Mouse (Mus musculus): ENCODE data around the gene Tmem136. TPM values are rescaled to one million over a fixed set of nuclear protein-coding genes. Genes with fewer than 3 reads are reported as not detected.
A peak's percentile ranks its signal among the peaks of the same experiment; 100 is the strongest.

Tmem136 gene
- polyA plus RNA-seq, 1 experiment from 2014 or later: 0.92 TPM

DNA sequence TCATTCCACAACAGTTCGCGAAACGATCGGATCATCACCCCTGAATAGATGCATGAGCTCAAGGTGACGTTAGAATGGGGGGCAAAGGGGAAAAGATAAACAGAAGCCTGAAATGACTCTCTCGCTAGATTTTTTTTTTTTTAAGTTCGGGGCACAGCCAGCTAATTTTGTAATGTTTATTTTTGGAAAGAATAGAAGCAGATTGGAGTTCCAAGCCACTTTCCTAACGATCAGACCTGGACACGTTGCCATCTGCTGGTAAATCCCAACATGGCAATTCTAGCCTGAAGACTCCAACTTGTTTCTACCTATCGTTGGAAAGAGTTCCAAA lies 9.2 kb downstream of the Tmem136 start, which contains the start of gene Arhgef12:
TSS of gene Arhgef12 (minus strand) at position 53 of the 331 bp plus-strand sequence.
- H3K4me3 ChIP-seq (ENCODE audit: low read depth, low read length): peak within 1 kb of the TSS; percentile 87
- H3K9ac ChIP-seq (replicated peaks): peak within 1 kb of the TSS; percentile 92
- DNase-seq (no peak), ATAC-seq (no peak)
- peak within 1 kb of the TSS; percentile 98 for H3K27ac ChIP-seq (ENCODE audit: low read depth)
- no peaks in the 10 kb centered on the region for H3K9me3 ChIP-seq (ENCODE audit: low read length)
- TF ChIP-seq CTCF (IDR thresholded peaks at IDR 0.05; ENCODE audit: low read depth) (peak; percentile 70), EP300 (IDR thresholded peaks at IDR 0.05; ENCODE audit: low read depth) (peak; percentile 25; the same call in 1 of the 2 replicates)
- 29% methylated on average over 10 of the region's 10 CpGs for WGBS (ENCODE audit: insufficient replicate concordance)
- H3K36me3 ChIP-seq (replicated peaks; ENCODE audit: insufficient read depth, low read length): no peaks in the 10 kb centered on the region
- H3K4me1 ChIP-seq (ENCODE audit: insufficient read depth): peaks cover 9% of the 10 kb centered on the region
- H3K27me3 ChIP-seq (ENCODE audit: insufficient read depth, low read length): 0 out of 2 replicates have a peak, but pooled peaks cover 2% of the 10 kb centered on the region
- H3K4me2 ChIP-seq (ENCODE audit: low read depth, low read length): peak within 1 kb of the TSS; percentile 85

GRCm38 (mm10) chr9:43106426-43107186 lies 9.8 kb downstream of the Tmem136 start:
- ATAC-seq: peak; percentile 28; the same call in 1 of the 2 replicates
- TF ChIP-seq EP300 (IDR thresholded peaks at IDR 0.05; ENCODE audit: low read depth) (no peak), CTCF (IDR thresholded peaks at IDR 0.05; ENCODE audit: low read depth) (no peak)
- Histone ChIP-seq H3K9me3 (ENCODE audit: low read length) (no peaks in the 10 kb centered on the region), H3K4me2 (ENCODE audit: low read depth, low read length) (peak overlapping the region; percentile 85), H3K4me1 (ENCODE audit: insufficient read depth) (peaks cover 13% of the 10 kb centered on the region), H3K27ac (ENCODE audit: low read depth) (peak overlapping the region; percentile 98), H3K9ac (replicated peaks) (peak overlapping the region; percentile 92), H3K36me3 (replicated peaks; ENCODE audit: insufficient read depth, low read length) (no peaks in the 10 kb centered on the region), H3K4me3 (ENCODE audit: low read depth, low read length) (peak overlapping the region; percentile 87), H3K27me3 (ENCODE audit: insufficient read depth, low read length) (0 out of 2 replicates have a peak, but pooled peaks cover 2% of the 10 kb centered on the region)
- 16% methylated on average over 22 of the region's 22 CpGs for WGBS (ENCODE audit: insufficient replicate concordance)
- peak; percentile 67 for DNase-seq

DNA sequence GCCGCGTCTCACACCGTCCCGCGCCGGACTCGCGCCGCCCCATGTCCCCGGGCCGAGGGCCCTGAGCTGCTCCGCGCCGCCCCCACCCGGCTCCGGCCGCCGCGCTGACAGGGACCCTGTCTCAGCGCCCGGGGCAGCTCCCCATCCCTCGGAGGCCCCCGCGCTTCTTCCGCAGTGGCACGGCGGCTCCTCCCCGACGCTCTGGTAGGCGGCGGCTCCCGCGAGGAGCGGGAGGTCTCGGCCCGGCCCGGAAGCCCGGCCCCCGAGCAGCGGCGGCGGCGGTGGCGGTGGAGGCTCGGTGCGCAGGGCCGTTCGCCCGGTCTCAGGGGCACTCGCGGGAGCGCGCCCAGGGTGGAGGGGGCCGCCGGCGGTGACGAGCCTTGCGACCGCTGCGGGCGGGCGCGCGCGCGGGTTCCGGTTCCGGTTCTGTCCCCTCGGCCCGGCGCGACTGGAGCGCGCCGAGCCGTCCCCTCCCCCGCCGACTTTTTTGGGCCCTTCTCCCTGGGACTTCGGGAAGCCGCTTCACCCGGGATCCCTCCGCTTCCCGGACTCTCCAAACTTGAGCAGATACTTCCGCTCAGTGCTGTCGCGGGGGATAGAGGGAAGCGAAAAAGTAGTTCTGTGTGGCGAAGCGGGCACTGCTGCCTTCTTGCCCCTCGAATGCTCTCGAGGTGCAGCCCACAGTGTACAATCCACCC lies 10.6 kb downstream of the Tmem136 start:
- Histone ChIP-seq H3K4me1 (ENCODE audit: insufficient read depth) (peaks cover 16% of the 10 kb centered on the region), H3K9me3 (ENCODE audit: low read length) (no peaks in the 10 kb centered on the region), H3K9ac (replicated peaks) (peak overlapping the region; percentile 92), H3K4me2 (ENCODE audit: low read depth, low read length) (peak overlapping the region; percentile 85), H3K36me3 (replicated peaks; ENCODE audit: insufficient read depth, low read length) (no peaks in the 10 kb centered on the region), H3K27ac (ENCODE audit: low read depth) (peak overlapping the region; percentile 98), H3K4me3 (ENCODE audit: low read depth, low read length) (peak overlapping the region; percentile 87), H3K27me3 (ENCODE audit: insufficient read depth, low read length) (0 out of 2 replicates have a peak, but pooled peaks cover 2% of the 10 kb centered on the region)
- peak; percentile 75 for ATAC-seq
- WGBS (ENCODE audit: insufficient replicate concordance): 1% methylated on average over 78 of the region's 91 CpGs
- TF ChIP-seq CTCF (IDR thresholded peaks at IDR 0.05; ENCODE audit: low read depth) (no peak), EP300 (IDR thresholded peaks at IDR 0.05; ENCODE audit: low read depth) (no peak)
- DNase-seq: peak; percentile 89

- Histone ChIP-seq H3K4me1 (ENCODE audit: insufficient read depth) (peaks cover 17% of the 10 kb centered on the region), H3K27me3 (ENCODE audit: insufficient read depth, low read length) (0 out of 2 replicates have a peak, but pooled peaks cover under 1% of the 10 kb centered on the region), H3K9me3 (ENCODE audit: low read length) (no peaks in the 10 kb centered on the region), H3K4me3 (ENCODE audit: low read depth, low read length) (peak overlapping the region; percentile 87), H3K36me3 (replicated peaks; ENCODE audit: insufficient read depth, low read length) (no peaks in the 10 kb centered on the region), H3K27ac (ENCODE audit: low read depth) (peak overlapping the region; percentile 98), H3K9ac (replicated peaks) (peak overlapping the region; percentile 92), H3K4me2 (ENCODE audit: low read depth, low read length) (peak overlapping the region; percentile 85)
- no peak; the same call in 1 of the 2 replicates for ATAC-seq
- 1% methylated on average over 36 of the region's 40 CpGs for WGBS (ENCODE audit: insufficient replicate concordance)
- no peak for TF ChIP-seq EP300 (IDR thresholded peaks at IDR 0.05; ENCODE audit: low read depth)
- no peak for TF ChIP-seq CTCF (IDR thresholded peaks at IDR 0.05; ENCODE audit: low read depth)
- DNase-seq: peak; percentile 63
Observed at GRCm38 (mm10) chr9:43104873-43105663, 11.3 kb downstream of the Tmem136 start.

DNA sequence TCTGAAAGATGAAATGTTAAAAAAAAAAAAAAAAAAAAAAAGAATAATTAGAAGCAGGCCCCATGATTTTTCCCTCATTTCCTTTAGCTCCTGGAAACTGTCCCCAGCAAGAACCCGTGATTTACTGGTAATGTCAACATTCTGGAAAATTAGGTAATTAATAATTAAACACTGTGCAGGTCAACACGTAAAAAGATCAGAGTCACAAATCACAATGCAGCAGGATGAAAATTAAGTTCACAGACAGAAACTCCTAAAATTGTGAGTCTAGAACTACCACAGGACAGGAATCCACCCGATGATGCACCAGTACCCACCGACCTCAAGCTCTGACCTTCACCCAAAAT lies 11.9 kb downstream of the Tmem136 start:
- no peak for TF ChIP-seq EP300 (IDR thresholded peaks at IDR 0.05; ENCODE audit: low read depth)
- TF ChIP-seq CTCF (IDR thresholded peaks at IDR 0.05; ENCODE audit: low read depth): no peak
- peak overlapping the region; percentile 98 for H3K27ac ChIP-seq (ENCODE audit: low read depth)
- no peak for ATAC-seq
- no peaks in the 10 kb centered on the region for H3K9me3 ChIP-seq (ENCODE audit: low read length)
- 10% methylated on average over 4 of the region's 4 CpGs for WGBS (ENCODE audit: insufficient replicate concordance)
- H3K27me3 ChIP-seq (ENCODE audit: insufficient read depth, low read length): no peaks in the 10 kb centered on the region
- H3K36me3 ChIP-seq (replicated peaks; ENCODE audit: insufficient read depth, low read length): no peaks in the 10 kb centered on the region
- H3K4me2 ChIP-seq (ENCODE audit: low read depth, low read length): peak overlapping the region; percentile 85
- no peak for DNase-seq
- H3K4me3 ChIP-seq (ENCODE audit: low read depth, low read length): peak overlapping the region; percentile 87
- H3K9ac ChIP-seq (replicated peaks): peak overlapping the region; percentile 92
- peaks cover 17% of the 10 kb centered on the region for H3K4me1 ChIP-seq (ENCODE audit: insufficient read depth)

Measured in liver, postnatal 0 days (tissue).